Mouse (Mus musculus) G1E (cell line): Measurements from ENCODE around the gene Pim2.

Experiments used
- CTCF ChIP-seq: IDR thresholded peaks from 2 replicates; pipeline ENCODE4 v1.5.1; 2012; ENCODE audit warnings: low read depth, low read length, inconsistent platforms, mixed read lengths
- POLR2AphosphoS5 ChIP-seq: IDR thresholded peaks from 2 replicates; pipeline ENCODE4 v1.6.1; 2012; ENCODE audit warnings: low read depth, low read length, inconsistent platforms; ENCODE audit not compliant: insufficient replicate concordance
- TAL1 ChIP-seq: conservative IDR thresholded peaks from 2 replicates; pipeline ENCODE4 v1.6.1; 2012; ENCODE audit warnings: low read depth, low read length, inconsistent platforms, mixed read lengths

- TF ChIP-seq CTCF (no peak), TAL1 (no peak), POLR2AphosphoS5 (no peak)
Observed at GRCm38 (mm10) chrX:7883841-7884567, 5.9 kb downstream of the Pim2 start, which contains the start of gene Slc35a2.
